Mouse (Mus musculus) G1E (cell line): ENCODE data around the gene Vps53.

Experiments used
- CTCF ChIP-seq: IDR thresholded peaks from 2 replicates; pipeline ENCODE4 v1.5.1; 2012; ENCODE audit warnings: low read depth, low read length, inconsistent platforms, mixed read lengths
- GATA1 ChIP-seq: IDR thresholded peaks from 2 replicates; pipeline ENCODE4 v1.6.1; 2012; ENCODE audit warnings: borderline replicate concordance, low read length, inconsistent platforms, mixed read lengths

- no peak for TF ChIP-seq CTCF
- TF ChIP-seq GATA1 = no peak
Measured at GRCm38 (mm10) chr11:76040761-76041376, 138.6 kb downstream of the Vps53 start.
